ENCODE assay signal across 12 mouse cellular contexts in genomic region chr4:148271656-148272055, GRCm38 (mm10). TPM values are rescaled to one million over a fixed set of nuclear protein-coding genes. Genes with fewer than 3 reads are reported as not detected.
DNase-seq lines count a peak whose midpoint lies in the region; ATAC-seq and TF ChIP-seq lines count a peak whose summit lies in the region.
"Had no signal": no experiment of that assay in that cellular context is flagged by ENCODE, and none has a peak within 500 bp of the region (broad histone marks: within the 10 kb centered on the region; RNA-seq: fewer than 3 reads in every experiment).

No protein-coding gene starts in this region.

- no peak overlapping the region for H3K9ac ChIP-seq in kidney, embryonic 14.5 days (ENCODE audit: low read depth, low read length)
- no peak overlapping the region for H3K9ac ChIP-seq in hindbrain, embryonic 14.5 days
- H3K9ac ChIP-seq in midbrain, postnatal 0 days (replicated peaks; ENCODE audit: low read length, poor library complexity, severe bottlenecking): no peak overlapping the region

- no peaks in the 10 kb centered on the region for H3K9me3 ChIP-seq in kidney, embryonic 14.5 days (ENCODE audit: control insufficient read depth, low read length)
- no peaks in the 10 kb centered on the region for H3K9me3 ChIP-seq in hindbrain, embryonic 14.5 days (ENCODE audit: control insufficient read depth, low read length)
- H3K9me3 ChIP-seq in midbrain, postnatal 0 days (ENCODE audit: low read length): no peaks in the 10 kb centered on the region

- H3K4me3 ChIP-seq in kidney, embryonic 14.5 days (ENCODE audit: low read length): peak overlapping the region; percentile 8
- H3K4me3 ChIP-seq in hindbrain, embryonic 14.5 days (replicated peaks; ENCODE audit: low read length): no peak overlapping the region
- 0 out of 2 replicates have a peak overlapping the region, but pooled peaks have one; percentile 8 for H3K4me3 ChIP-seq in midbrain, postnatal 0 days (ENCODE audit: low read depth, low read length)

- no peak for TF ChIP-seq CTCF in midbrain, postnatal 0 days (IDR thresholded peaks at IDR 0.05)

- H3K36me3 ChIP-seq in kidney, embryonic 14.5 days (ENCODE audit: control insufficient read depth, insufficient read depth, low read length): no peaks in the 10 kb centered on the region
- peaks cover 50% of the 10 kb centered on the region for H3K36me3 ChIP-seq in hindbrain, embryonic 14.5 days (replicated peaks; ENCODE audit: control insufficient read depth, insufficient read depth)
- peaks cover 15% of the 10 kb centered on the region; the same call in 1 of the 2 replicates for H3K36me3 ChIP-seq in midbrain, postnatal 0 days (ENCODE audit: insufficient read depth, low read length)

- ATAC-seq in kidney, embryonic 14.5 days (ENCODE audit: low FRiP score, low TSS enrichment): no peak
- peak; percentile 44; the same call in 1 of the 2 replicates for ATAC-seq in hindbrain, embryonic 14.5 days (ENCODE audit: low FRiP score)
- no peak for ATAC-seq in midbrain, postnatal 0 days (ENCODE audit: low FRiP score)
- no peak for ATAC-seq in inflammation-experienced regulatory T-cells, adult 6 months
- ATAC-seq in megakaryocyte, adult 5-6 weeks (ENCODE audit: poor library complexity, severe bottlenecking): no peak
- ATAC-seq: CD4-positive, CD25-positive, alpha-beta regulatory T cell, adult 4 months had no signal

- peak overlapping the region; percentile 21; the same call in 1 of the 2 replicates for H3K4me2 ChIP-seq in kidney, embryonic 14.5 days (replicated peaks; ENCODE audit: low read depth, low read length)
- H3K4me2 ChIP-seq in hindbrain, embryonic 14.5 days (replicated peaks): peak overlapping the region; percentile 22
- H3K4me2 ChIP-seq in midbrain, postnatal 0 days (ENCODE audit: low read depth, low read length, poor library complexity, severe bottlenecking): peak overlapping the region; percentile 0

- 5% methylated on average over 39 of the region's 39 CpGs for WGBS in kidney, embryonic 14.5 days
- 12% methylated on average over 39 of the region's 39 CpGs for WGBS in hindbrain, embryonic 14.5 days
- 16% methylated on average over 39 of the region's 39 CpGs for WGBS in midbrain, postnatal 0 days

- H3K4me1 ChIP-seq in kidney, embryonic 14.5 days (ENCODE audit: control insufficient read depth, insufficient read depth, low read length): no peaks in the 10 kb centered on the region
- H3K4me1 ChIP-seq in hindbrain, embryonic 14.5 days (replicated peaks; ENCODE audit: control insufficient read depth, insufficient read depth, low read length): peaks cover 14% of the 10 kb centered on the region
- 0 out of 2 replicates have a peak, but pooled peaks cover 6% of the 10 kb centered on the region for H3K4me1 ChIP-seq in midbrain, postnatal 0 days (ENCODE audit: insufficient read depth, low read length)

- DNase-seq in kidney, postnatal 25 days: no peak
- DNase-seq in embryo, embryonic 9.5 days (ENCODE audit: extremely low spot score): peak; percentile 24
- DNase-seq in hindbrain, embryonic 14.5 days (ENCODE audit: low spot score): no peak
- DNase-seq in midbrain, postnatal 0 days (ENCODE audit: low spot score): no peak
- DNase-seq in ovary, postnatal 14 days (ENCODE audit: low spot score): no peak
- DNase-seq: cerebellum, adult 8-10 months; gastrocnemius, postnatal 14 days; kidney, adult 18-20 months had no signal

- peaks cover 32% of the 10 kb centered on the region for H3K27me3 ChIP-seq in kidney, embryonic 14.5 days (ENCODE audit: control insufficient read depth, insufficient read depth, low read length)
- peaks cover 9% of the 10 kb centered on the region for H3K27me3 ChIP-seq in hindbrain, embryonic 14.5 days (ENCODE audit: control insufficient read depth, insufficient read depth, low read length)
- peaks cover 6% of the 10 kb centered on the region; the same call in 1 of the 2 replicates for H3K27me3 ChIP-seq in midbrain, postnatal 0 days (ENCODE audit: insufficient read depth, low read length)

- H3K27ac ChIP-seq in kidney, embryonic 14.5 days (ENCODE audit: low read depth, low read length): no peak overlapping the region
- H3K27ac ChIP-seq in hindbrain, embryonic 14.5 days: no peak overlapping the region
- H3K27ac ChIP-seq in midbrain, postnatal 0 days (ENCODE audit: low read depth, low read length): no peak overlapping the region

RNA-seq across cellular contexts. Expression of gene Disp3, which starts 16.1 kb away (rescaled TPM):
- polyA plus RNA-seq in kidney, embryonic 14.5 days (2014; fragmentation: Nextera tagmentation; extraction: Ambion mirVana): 0.14 and 0.34 TPM in 2 replicates
- 16.6 and 16.9 TPM in 2 replicates for polyA plus RNA-seq in hindbrain, embryonic 14.5 days (2014; fragmentation: Nextera tagmentation; extraction: Ambion mirVana)
- 19.7 and 25.1 TPM in 2 replicates for total RNA-seq in midbrain, postnatal 0 days (2014; rRNA removed)
- 6.8 and 7.8 TPM in 2 replicates for polyA plus RNA-seq in midbrain, postnatal 0 days (2015; fragmentation: Nextera tagmentation; extraction: Ambion mirVana)
- polyA plus RNA-seq in inflammation-experienced regulatory T-cells, adult 6 months (2017; shearing (Covaris generic)): not detected
- total RNA-seq in megakaryocyte, adult 5-6 weeks (2015): not detected in 2 replicates
- not detected in 2 replicates for total RNA-seq in megakaryocyte, adult 5-6 weeks (2017)
- polyA plus RNA-seq: CD4-positive, CD25-positive, alpha-beta regulatory T cell, adult 4 months had no signal
